Mouse (Mus musculus): ENCODE data around the gene Ppp2r3c.
"Not testable (repeated sequence)": the region's sequence is repeated elsewhere in the genome, so short reads cannot be mapped to it uniquely, and the experiment has no call there.

Ppp2r3c gene

GRCm38 (mm10) chr12:55263385-55263784 lies 39.4 kb downstream of the Ppp2r3c start:
- not testable (repeated sequence) for DNase-seq

- not testable (repeated sequence) for DNase-seq
Observed at GRCm38 (mm10) chr12:55261950-55262349, 40.8 kb downstream of the Ppp2r3c start.

DNA sequence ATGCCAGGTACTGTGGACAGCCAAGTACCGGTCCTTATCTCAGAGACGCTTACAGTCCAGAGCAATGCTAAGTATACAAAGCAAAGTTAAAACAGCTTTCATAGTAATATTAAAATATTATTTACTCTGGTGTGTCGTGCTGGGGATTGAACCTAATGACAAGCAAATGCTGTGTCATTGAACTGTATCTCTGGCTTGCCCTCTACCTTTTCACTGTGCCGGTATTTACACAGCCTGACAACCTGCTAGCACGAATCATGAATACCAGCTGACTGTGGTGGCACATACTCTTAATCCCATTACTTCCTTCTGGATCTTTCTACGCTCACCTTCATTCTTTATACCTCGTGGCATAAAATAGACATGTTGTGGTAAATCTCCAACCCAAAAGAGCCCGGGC lies 60.6 kb downstream of the Ppp2r3c start:
- not testable (repeated sequence) for DNase-seq

GRCm38 (mm10) chr12:55230520-55230861 lies 72.3 kb downstream of the Ppp2r3c start:
- DNase-seq, result not testable (repeated sequence)

GRCm38 (mm10) chr12:55229626-55230519 lies 72.9 kb downstream of the Ppp2r3c start, which contains the start of gene Srp54c:
Gene Srp54c (plus strand): TSS chr12:55230168.
- DNase-seq, result not testable (repeated sequence)

Measured in right cerebral cortex, postnatal 4 days (tissue).